Mouse (Mus musculus): ENCODE results near the gene Trpm8. TPM values are rescaled to one million over a fixed set of nuclear protein-coding genes. Genes with fewer than 3 reads are reported as not detected.

Gene Trpm8
- polyA plus RNA-seq, 1 experiment from 2014 or later, result not detected

- ATAC-seq (replicated peaks; ENCODE audit: low FRiP score, low TSS enrichment, low read depth) (no peak), DNase-seq (ENCODE audit: low spot score) (no peak)
- H3K4me3 ChIP-seq (ENCODE audit: low read depth, low read length), result no peak overlapping the region
- peaks cover 55% of the 10 kb centered on the region for H3K36me3 ChIP-seq (ENCODE audit: control insufficient read depth, insufficient read depth, low read length)
- no peak overlapping the region for H3K9ac ChIP-seq (ENCODE audit: low read length)
- H3K9me3 ChIP-seq (ENCODE audit: control insufficient read depth, low read length), result no peaks in the 10 kb centered on the region
- 73% methylated on average over 11 of the region's 11 CpGs for WGBS
- no peaks in the 10 kb centered on the region for H3K27me3 ChIP-seq (replicated peaks; ENCODE audit: control insufficient read depth, insufficient read depth, low read length)
- H3K4me1 ChIP-seq (replicated peaks; ENCODE audit: control insufficient read depth, insufficient read depth, low read length), result peaks cover 24% of the 10 kb centered on the region
- no peak overlapping the region for H3K4me2 ChIP-seq (ENCODE audit: low read length)
- no peak overlapping the region for H3K27ac ChIP-seq (ENCODE audit: low read depth)
Observed at GRCm38 (mm10) chr1:88274371-88275077, 2.9 kb upstream of the Trpm8 start.

GRCm38 (mm10) chr1:88275078-88275680 lies 2.3 kb upstream of the Trpm8 start:
- Histone ChIP-seq H3K36me3 (ENCODE audit: control insufficient read depth, insufficient read depth, low read length) (peaks cover 49% of the 10 kb centered on the region), H3K4me1 (replicated peaks; ENCODE audit: control insufficient read depth, insufficient read depth, low read length) (peaks cover 24% of the 10 kb centered on the region), H3K4me2 (ENCODE audit: low read length) (peak overlapping the region; percentile 49), H3K9ac (ENCODE audit: low read length) (no peak overlapping the region), H3K4me3 (ENCODE audit: low read depth, low read length) (no peak overlapping the region), H3K9me3 (ENCODE audit: control insufficient read depth, low read length) (no peaks in the 10 kb centered on the region), H3K27me3 (replicated peaks; ENCODE audit: control insufficient read depth, insufficient read depth, low read length) (no peaks in the 10 kb centered on the region), H3K27ac (ENCODE audit: low read depth) (no peak overlapping the region)
- WGBS, result 69% methylated on average over 13 of the region's 13 CpGs
- ATAC-seq (replicated peaks; ENCODE audit: low FRiP score, low TSS enrichment, low read depth), result no peak
- DNase-seq (ENCODE audit: low spot score), result no peak

- Histone ChIP-seq H3K9me3 (ENCODE audit: control insufficient read depth, low read length) (no peaks in the 10 kb centered on the region), H3K27ac (ENCODE audit: low read depth) (no peak overlapping the region), H3K27me3 (replicated peaks; ENCODE audit: control insufficient read depth, insufficient read depth, low read length) (no peaks in the 10 kb centered on the region), H3K4me2 (ENCODE audit: low read length) (peak overlapping the region; percentile 49), H3K36me3 (ENCODE audit: control insufficient read depth, insufficient read depth, low read length) (peaks cover 48% of the 10 kb centered on the region), H3K4me1 (replicated peaks; ENCODE audit: control insufficient read depth, insufficient read depth, low read length) (peaks cover 24% of the 10 kb centered on the region), H3K4me3 (ENCODE audit: low read depth, low read length) (peak overlapping the region; percentile 59), H3K9ac (ENCODE audit: low read length) (peak overlapping the region; percentile 71)
- ATAC-seq (replicated peaks; ENCODE audit: low FRiP score, low TSS enrichment, low read depth) (no peak), DNase-seq (ENCODE audit: low spot score) (no peak)
- WGBS, result 65% methylated on average over 13 of the region's 13 CpGs
Observed at GRCm38 (mm10) chr1:88275698-88276523, 1.6 kb upstream of the Trpm8 start.

DNA sequence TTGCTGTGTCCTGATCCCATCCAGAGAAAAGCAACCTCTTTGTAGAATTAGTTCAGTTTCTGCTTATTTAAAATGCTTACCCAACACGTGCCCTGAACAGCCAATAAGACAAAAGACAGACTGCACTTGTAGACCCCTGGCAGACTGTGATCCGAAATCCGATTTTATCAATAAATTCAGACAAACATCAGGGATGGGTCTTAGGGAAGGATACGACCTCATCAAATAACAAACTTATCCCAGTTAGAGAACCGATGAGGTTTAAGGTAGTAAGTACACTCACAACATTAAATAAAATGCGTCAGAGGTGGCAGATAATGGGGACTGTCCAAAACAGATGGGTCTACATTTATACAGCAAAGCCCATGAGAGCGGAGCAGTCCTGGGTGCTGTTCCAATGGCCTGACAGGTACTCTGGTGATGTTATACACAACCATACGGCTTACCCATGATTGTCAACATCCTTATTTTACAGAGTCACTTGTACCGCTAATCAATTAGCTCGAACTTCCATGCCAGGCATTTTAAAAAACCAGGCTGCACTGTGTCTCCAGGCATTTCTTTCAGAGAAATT lies 850 bp upstream of the Trpm8 start:
- DNase-seq (ENCODE audit: low spot score) (no peak), ATAC-seq (replicated peaks; ENCODE audit: low FRiP score, low TSS enrichment, low read depth) (peak; percentile 37)
- peak overlapping the region; percentile 59 for H3K4me3 ChIP-seq (ENCODE audit: low read depth, low read length)
- peak overlapping the region; percentile 49 for H3K4me2 ChIP-seq (ENCODE audit: low read length)
- H3K4me1 ChIP-seq (replicated peaks; ENCODE audit: control insufficient read depth, insufficient read depth, low read length), result peaks cover 24% of the 10 kb centered on the region
- peaks cover 43% of the 10 kb centered on the region for H3K36me3 ChIP-seq (ENCODE audit: control insufficient read depth, insufficient read depth, low read length)
- 22% methylated on average over 10 of the region's 10 CpGs for whole genome bisulfite sequencing
- H3K27ac ChIP-seq (ENCODE audit: low read depth), result peak overlapping the region; percentile 79
- H3K9ac ChIP-seq (ENCODE audit: low read length), result peak overlapping the region; percentile 71
- no peaks in the 10 kb centered on the region for H3K9me3 ChIP-seq (ENCODE audit: control insufficient read depth, low read length)
- no peaks in the 10 kb centered on the region for H3K27me3 ChIP-seq (replicated peaks; ENCODE audit: control insufficient read depth, insufficient read depth, low read length)

GRCm38 (mm10) chr1:88277818-88278511 lies 504 bp downstream of the Trpm8 start:
- Histone ChIP-seq H3K27me3 (replicated peaks; ENCODE audit: control insufficient read depth, insufficient read depth, low read length) (no peaks in the 10 kb centered on the region), H3K9me3 (ENCODE audit: control insufficient read depth, low read length) (peaks cover 4% of the 10 kb centered on the region; the same call in 1 of the 2 replicates), H3K4me1 (replicated peaks; ENCODE audit: control insufficient read depth, insufficient read depth, low read length) (peaks cover 24% of the 10 kb centered on the region), H3K4me3 (ENCODE audit: low read depth, low read length) (peak overlapping the region; percentile 59), H3K27ac (ENCODE audit: low read depth) (peak overlapping the region; percentile 79; the same call in 1 of the 2 replicates), H3K9ac (ENCODE audit: low read length) (peak overlapping the region; percentile 71), H3K36me3 (ENCODE audit: control insufficient read depth, insufficient read depth, low read length) (peaks cover 30% of the 10 kb centered on the region), H3K4me2 (ENCODE audit: low read length) (peak overlapping the region; percentile 49)
- 68% methylated on average over 18 of the region's 18 CpGs for WGBS
- ATAC-seq (replicated peaks; ENCODE audit: low FRiP score, low TSS enrichment, low read depth), result no peak; the same call in 1 of the 2 replicates
- no peak for DNase-seq (ENCODE audit: low spot score)

- H3K4me2 ChIP-seq (ENCODE audit: low read length), result peak overlapping the region; percentile 1; the same call in 1 of the 2 replicates
- no peak for DNase-seq (ENCODE audit: low spot score)
- no peak overlapping the region for H3K4me3 ChIP-seq (ENCODE audit: low read depth, low read length)
- H3K27me3 ChIP-seq (replicated peaks; ENCODE audit: control insufficient read depth, insufficient read depth, low read length), result no peaks in the 10 kb centered on the region
- peaks cover 16% of the 10 kb centered on the region for H3K36me3 ChIP-seq (ENCODE audit: control insufficient read depth, insufficient read depth, low read length)
- no peak overlapping the region for H3K9ac ChIP-seq (ENCODE audit: low read length)
- ATAC-seq (replicated peaks; ENCODE audit: low FRiP score, low TSS enrichment, low read depth), result peak; percentile 10; the same call in 1 of the 2 replicates
- WGBS, result 57% methylated on average over 9 of the region's 9 CpGs
- H3K9me3 ChIP-seq (ENCODE audit: control insufficient read depth, low read length), result peaks cover 7% of the 10 kb centered on the region
- H3K4me1 ChIP-seq (replicated peaks; ENCODE audit: control insufficient read depth, insufficient read depth, low read length), result peaks cover 24% of the 10 kb centered on the region
- no peak overlapping the region for H3K27ac ChIP-seq (ENCODE audit: low read depth)
Observed at GRCm38 (mm10) chr1:88279111-88280005, 1.9 kb downstream of the Trpm8 start.

- no peak overlapping the region for H3K9ac ChIP-seq (ENCODE audit: low read length)
- H3K4me2 ChIP-seq (ENCODE audit: low read length), result peak overlapping the region; percentile 1; the same call in 1 of the 2 replicates
- ATAC-seq (replicated peaks; ENCODE audit: low FRiP score, low TSS enrichment, low read depth), result peak; percentile 21
Observed at GRCm38 (mm10) chr1:88280006-88280690, 2.7 kb downstream of the Trpm8 start.

More at GRCm38 (mm10) chr1:88280006-88280690, 2.7 kb downstream of the Trpm8 start:
- peaks cover 14% of the 10 kb centered on the region for H3K9me3 ChIP-seq (ENCODE audit: control insufficient read depth, low read length)
- H3K36me3 ChIP-seq (ENCODE audit: control insufficient read depth, insufficient read depth, low read length), result peaks cover 8% of the 10 kb centered on the region
- H3K27me3 ChIP-seq (replicated peaks; ENCODE audit: control insufficient read depth, insufficient read depth, low read length), result no peaks in the 10 kb centered on the region
- peaks cover 23% of the 10 kb centered on the region for H3K4me1 ChIP-seq (replicated peaks; ENCODE audit: control insufficient read depth, insufficient read depth, low read length)
- 63% methylated on average over 15 of the region's 15 CpGs for WGBS
- peak overlapping the region; percentile 1; the same call in 1 of the 2 replicates for H3K27ac ChIP-seq (ENCODE audit: low read depth)
- no peak for DNase-seq (ENCODE audit: low spot score)
- H3K4me3 ChIP-seq (ENCODE audit: low read depth, low read length), result no peak overlapping the region
